Mouse (Mus musculus) neural tube, embryonic 13.5 days (tissue): Measurements from ENCODE around the gene Spaca1. TPM values are rescaled to one million over a fixed set of nuclear protein-coding genes. Genes with fewer than 3 reads are reported as not detected.
"Not testable (repeated sequence)": the region's sequence is repeated elsewhere in the genome, so short reads cannot be mapped to it uniquely, and the experiment has no call there.

Experiments used
- ATAC-seq: fragments of 200-750 bp; cut with Nextera tagmentation; 2 replicates; pipeline ENCODE4 v1.8.0; 2017; ENCODE audit warnings: low read depth, mild to moderate bottlenecking, moderate TSS enrichment, moderate library complexity
- H3K27ac ChIP-seq: fragments of 300-500 bp; sonication (generic); replicated peaks from 2 replicates; pipeline ENCODE4 v1.5.1; 2015; ENCODE audit warnings: moderate library complexity, mild to moderate bottlenecking, inconsistent platforms
- H3K27me3 ChIP-seq: fragments of 300-500 bp; sonication (generic); 2 replicates; pipeline ENCODE4 v1.6.1; 2015; ENCODE audit warnings: mild to moderate bottlenecking, inconsistent platforms
- H3K36me3 ChIP-seq: fragments of 300-500 bp; sonication (generic); 2 replicates; pipeline ENCODE4 v1.6.1; 2015; ENCODE audit warnings: mild to moderate bottlenecking, inconsistent platforms
- H3K4me1 ChIP-seq: fragments of 300-500 bp; sonication (generic); replicated peaks from 2 replicates; pipeline ENCODE4 v1.6.1; 2015; ENCODE audit warnings: inconsistent platforms
- H3K4me2 ChIP-seq: fragments of 300-500 bp; sonication (generic); 2 replicates; pipeline ENCODE4 v1.6.1; 2015; ENCODE audit warnings: inconsistent platforms, mild to moderate bottlenecking, moderate library complexity
- H3K4me3 ChIP-seq: fragments of 300-500 bp; sonication (generic); 2 replicates; pipeline ENCODE4 v1.5.1; 2015; ENCODE audit warnings: mild to moderate bottlenecking, inconsistent platforms
- H3K9ac ChIP-seq: fragments of 300-500 bp; sonication (generic); 2 replicates; pipeline ENCODE4 v1.6.1; 2015; ENCODE audit warnings: moderate library complexity, mild to moderate bottlenecking, inconsistent platforms
- H3K9me3 ChIP-seq: fragments of 300-500 bp; sonication (generic); 2 replicates; pipeline ENCODE4 v1.6.1; 2016; ENCODE audit warnings: inconsistent platforms
- WGBS: fragments of 180-500 bp; shearing (Covaris S2); methylation state at CpG from one replicate; pipeline ENCODE4 v1.1.7; 2015; 5-methylcytosine and 5-hydroxymethylcytosine counted together
- polyA plus RNA-seq: library from polyadenylated mRNA; unstranded; fragments of >200 nt; fragmentation: Nextera tagmentation; extraction: Ambion mirVana; gene quantifications from 2 replicates; pipeline ENCODE4 v1.2.1, GENCODE M21; 2015

Gene Spaca1
- 0.61 and 1.1 TPM in 2 replicates for polyA plus RNA-seq

- Histone ChIP-seq H3K4me1 (peaks cover 4% of the 10 kb centered on the region; the same call in 1 of the 2 replicates), H3K27ac (no peak within 1 kb of the TSS), H3K4me2 (peak within 1 kb of the TSS; percentile 47), H3K36me3 (no peaks in the 10 kb centered on the region), H3K9me3 (no peaks in the 10 kb centered on the region), H3K27me3 (no peaks in the 10 kb centered on the region), H3K9ac (peak within 1 kb of the TSS; percentile 53), H3K4me3 (peak within 1 kb of the TSS; percentile 28)
- ATAC-seq, result no peak
- 49% methylated on average over 40 of the region's 46 CpGs for WGBS
These were observed at the start of gene Spaca1 for GRCm38 (mm10) chr4:34049571-34050255. Gene Spaca1 (minus strand): TSS chr4:34050191.

- 91% methylated on average over 5 of the region's 5 CpGs for WGBS
- H3K27ac ChIP-seq, H3K9me3 ChIP-seq, H3K4me2 ChIP-seq, H3K27me3 ChIP-seq, H3K4me3 ChIP-seq, H3K36me3 ChIP-seq, H3K4me1 ChIP-seq, ATAC-seq, H3K9ac ChIP-seq: not testable (repeated sequence)
These were observed 37.3 kb upstream of the Spaca1 start for GRCm38 (mm10) chr4:34087286-34087685.

DNA sequence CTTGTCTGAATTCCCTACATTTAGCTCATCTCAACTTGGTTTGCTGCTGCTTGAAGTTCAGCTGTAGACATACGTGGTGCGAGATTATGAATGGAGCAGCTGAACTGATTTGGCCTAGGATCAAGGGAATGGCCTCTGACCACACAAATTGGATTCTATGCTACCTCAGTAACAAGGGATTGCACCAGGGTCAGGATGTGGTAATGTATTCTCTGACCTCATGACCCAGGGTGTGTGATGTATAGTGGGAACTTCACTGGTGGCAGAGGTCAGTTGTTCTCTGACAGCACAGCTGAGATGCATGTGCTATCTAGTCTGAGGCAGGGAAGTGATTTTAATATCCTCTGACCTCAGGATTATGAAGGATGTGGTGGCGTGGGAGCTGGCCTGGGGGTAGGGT lies 31.1 kb upstream of the Spaca1 start:
- Histone ChIP-seq H3K9me3 (no peaks in the 10 kb centered on the region), H3K9ac (no peak overlapping the region), H3K4me3 (no peak overlapping the region), H3K27me3 (no peaks in the 10 kb centered on the region), H3K27ac (no peak overlapping the region), H3K36me3 (no peaks in the 10 kb centered on the region), H3K4me2 (no peak overlapping the region), H3K4me1 (no peaks in the 10 kb centered on the region)
- no peak for ATAC-seq
- WGBS, result 61% methylated on average over 3 of the region's 3 CpGs

DNA sequence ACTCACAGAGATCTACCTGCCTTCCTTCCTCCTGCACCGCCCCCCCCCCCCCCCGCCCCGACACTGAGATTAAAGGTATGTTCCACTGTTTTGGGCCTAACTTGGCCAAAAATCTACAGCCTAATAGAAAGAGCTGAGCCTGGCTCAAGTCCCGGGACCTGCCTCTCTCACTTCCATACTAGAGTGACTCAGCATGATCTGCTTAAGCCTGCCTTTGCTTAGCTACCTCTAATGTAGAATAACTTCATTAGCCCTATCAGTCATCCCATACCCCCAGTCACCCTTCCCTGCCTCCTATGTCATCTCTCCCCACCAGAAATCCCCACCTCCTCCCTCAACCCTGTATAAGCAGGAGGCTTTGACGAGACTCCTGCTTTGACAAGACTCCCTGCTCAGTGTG lies 19.0 kb upstream of the Spaca1 start:
- Histone ChIP-seq H3K4me1 (no peaks in the 10 kb centered on the region), H3K4me3 (no peak overlapping the region), H3K27me3 (no peaks in the 10 kb centered on the region), H3K9me3 (no peaks in the 10 kb centered on the region), H3K36me3 (no peaks in the 10 kb centered on the region), H3K9ac (no peak overlapping the region), H3K4me2 (no peak overlapping the region), H3K27ac (no peak overlapping the region)
- no peak for ATAC-seq
- 83% methylated on average over 2 of the region's 5 CpGs for WGBS

- WGBS, result 65% methylated on average over 1 of the region's 1 CpGs
These were observed 8.3 kb upstream of the Spaca1 start for GRCm38 (mm10) chr4:34058320-34058719.

DNA sequence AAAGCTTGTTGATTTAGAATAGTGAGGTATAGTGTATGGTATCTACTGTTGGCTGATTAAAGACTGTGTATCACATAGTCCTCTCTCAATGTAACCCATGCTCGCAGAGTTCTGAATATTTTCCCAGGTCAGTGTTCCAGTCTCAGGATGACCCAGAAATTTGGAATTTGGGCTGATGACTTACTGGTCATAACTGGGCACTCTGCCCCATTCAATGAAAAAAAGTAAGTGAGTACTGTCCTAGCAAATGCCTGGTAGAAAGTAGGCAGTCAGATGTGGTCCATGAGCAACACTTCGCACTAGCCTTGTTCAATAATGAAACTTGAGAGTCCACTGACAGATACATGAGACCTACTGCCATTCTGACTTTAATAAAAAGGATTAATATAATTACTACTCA lies 23.2 kb downstream of the Spaca1 start:
- Histone ChIP-seq H3K4me2 (no peak overlapping the region), H3K27ac (no peak overlapping the region), H3K27me3 (no peaks in the 10 kb centered on the region), H3K4me3 (no peak overlapping the region), H3K4me1 (no peaks in the 10 kb centered on the region), H3K9ac (no peak overlapping the region), H3K9me3 (no peaks in the 10 kb centered on the region), H3K36me3 (no peaks in the 10 kb centered on the region)
- WGBS, result 95% methylated on average over 2 of the region's 2 CpGs
- no peak for ATAC-seq

More at GRCm38 (mm10) chr4:34058320-34058719, 8.3 kb upstream of the Spaca1 start:
- Histone ChIP-seq H3K4me1 (no peaks in the 10 kb centered on the region), H3K27me3 (no peaks in the 10 kb centered on the region), H3K4me3 (no peak overlapping the region), H3K9me3 (no peaks in the 10 kb centered on the region; the same call in 1 of the 2 replicates), H3K4me2 (no peak overlapping the region), H3K9ac (no peak overlapping the region), H3K27ac (no peak overlapping the region), H3K36me3 (no peaks in the 10 kb centered on the region)
- ATAC-seq, result no peak

DNA sequence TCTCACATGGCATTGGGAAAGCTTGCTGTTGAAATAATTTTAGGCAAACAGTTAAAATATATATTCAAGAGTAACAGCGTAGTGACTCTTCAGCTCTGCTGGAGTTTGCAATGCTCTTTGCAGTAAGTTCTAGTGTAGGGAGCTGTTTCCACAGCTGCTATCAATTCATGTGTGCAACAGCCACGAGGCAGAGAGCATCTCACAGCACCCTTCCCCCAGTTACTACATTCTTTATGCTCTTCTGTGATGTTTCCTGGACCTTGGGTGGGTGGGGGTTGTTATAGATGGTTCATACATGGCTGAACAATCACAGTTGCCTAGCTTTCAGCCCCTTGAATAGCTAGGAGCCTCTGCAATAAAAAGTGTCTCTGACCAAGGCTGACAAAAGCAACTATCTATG lies 28.5 kb downstream of the Spaca1 start:
- no peak for ATAC-seq
- no peaks in the 10 kb centered on the region for H3K27me3 ChIP-seq
- 42% methylated on average over 2 of the region's 2 CpGs for WGBS
- H3K9me3 ChIP-seq, result no peaks in the 10 kb centered on the region
- H3K4me1 ChIP-seq, result no peaks in the 10 kb centered on the region
- no peaks in the 10 kb centered on the region for H3K36me3 ChIP-seq
- H3K27ac ChIP-seq, result no peak overlapping the region
- no peak overlapping the region for H3K9ac ChIP-seq
- H3K4me2 ChIP-seq, result no peak overlapping the region
- H3K4me3 ChIP-seq, result no peak overlapping the region

- H3K27ac ChIP-seq, result no peak overlapping the region
- H3K4me1 ChIP-seq, result no peaks in the 10 kb centered on the region
- ATAC-seq, result no peak
These were observed 53.6 kb downstream of the Spaca1 start for GRCm38 (mm10) chr4:33996382-33996781.

GRCm38 (mm10) chr4:33992687-33993086 lies 57.3 kb downstream of the Spaca1 start:
- Histone ChIP-seq H3K27me3 (no peaks in the 10 kb centered on the region), H3K9ac (no peak overlapping the region), H3K4me1 (no peaks in the 10 kb centered on the region), H3K36me3 (no peaks in the 10 kb centered on the region), H3K4me2 (no peak overlapping the region), H3K4me3 (no peak overlapping the region), H3K9me3 (no peaks in the 10 kb centered on the region), H3K27ac (no peak overlapping the region)
- ATAC-seq, result no peak
- 26% methylated on average over 3 of the region's 3 CpGs for WGBS

More at GRCm38 (mm10) chr4:33996382-33996781, 53.6 kb downstream of the Spaca1 start:
- Histone ChIP-seq H3K4me2 (no peak overlapping the region), H3K9ac (no peak overlapping the region), H3K36me3 (no peaks in the 10 kb centered on the region), H3K9me3 (no peaks in the 10 kb centered on the region), H3K4me3 (no peak overlapping the region), H3K27me3 (no peaks in the 10 kb centered on the region)

- Histone ChIP-seq H3K9ac (no peak overlapping the region), H3K27ac (no peak overlapping the region), H3K9me3 (no peaks in the 10 kb centered on the region), H3K27me3 (no peaks in the 10 kb centered on the region), H3K4me2 (no peak overlapping the region), H3K4me1 (no peaks in the 10 kb centered on the region), H3K36me3 (no peaks in the 10 kb centered on the region), H3K4me3 (no peak overlapping the region)
- 90% methylated on average over 5 of the region's 5 CpGs for WGBS
- ATAC-seq, result no peak
These were observed 61.4 kb downstream of the Spaca1 start for GRCm38 (mm10) chr4:33988466-33989089.
